Mouse (Mus musculus): ENCODE results near the gene Lgals9. TPM values are rescaled to one million over a fixed set of nuclear protein-coding genes. Genes with fewer than 3 reads are reported as not detected.
"Not testable (repeated sequence)": the region's sequence is repeated elsewhere in the genome, so short reads cannot be mapped to it uniquely, and the experiment has no call there.

Gene Lgals9
- polyA plus RNA-seq, 1 experiment from 2014 or later, result 6.7 TPM

DNA sequence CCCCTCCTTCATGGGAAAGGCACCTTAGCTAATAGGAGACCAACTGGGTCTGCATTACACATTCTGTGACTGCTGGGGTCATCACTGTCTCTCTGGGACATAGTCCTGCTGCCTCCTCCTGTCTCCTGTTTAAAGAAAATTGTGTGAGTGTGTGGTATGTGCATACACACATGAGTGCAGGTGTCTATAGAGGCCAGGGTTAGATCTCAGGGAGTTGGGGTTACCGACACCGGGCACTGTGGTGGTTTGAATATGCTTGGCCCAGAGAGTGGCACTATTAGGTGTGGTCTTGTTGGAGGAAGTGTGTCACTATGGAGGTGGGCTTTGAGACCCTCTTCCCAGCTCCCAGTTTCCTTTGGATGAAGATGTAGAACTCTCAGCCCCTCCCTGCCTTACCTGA lies 27.8 kb upstream of the Lgals9 start:
- Histone ChIP-seq H3K4me1 (ENCODE audit: control insufficient read depth, insufficient read depth, low read length) (no peaks in the 10 kb centered on the region), H3K4me2 (no peak overlapping the region), H3K27me3 (ENCODE audit: control insufficient read depth, insufficient read depth, low read length) (no peaks in the 10 kb centered on the region), H3K4me3 (ENCODE audit: low read depth, low read length) (no peak overlapping the region), H3K27ac (ENCODE audit: low read depth, low read length) (no peak overlapping the region), H3K36me3 (ENCODE audit: control insufficient read depth, insufficient read depth, low read length) (no peaks in the 10 kb centered on the region), H3K9me3 (ENCODE audit: control insufficient read depth, low read length) (no peaks in the 10 kb centered on the region), H3K9ac (ENCODE audit: low read length) (no peak overlapping the region)
- ATAC-seq (ENCODE audit: low FRiP score) (no peak), DNase-seq (ENCODE audit: low spot score, missing footprints) (no peak)
- WGBS, result 96% methylated on average over 2 of the region's 2 CpGs

DNA sequence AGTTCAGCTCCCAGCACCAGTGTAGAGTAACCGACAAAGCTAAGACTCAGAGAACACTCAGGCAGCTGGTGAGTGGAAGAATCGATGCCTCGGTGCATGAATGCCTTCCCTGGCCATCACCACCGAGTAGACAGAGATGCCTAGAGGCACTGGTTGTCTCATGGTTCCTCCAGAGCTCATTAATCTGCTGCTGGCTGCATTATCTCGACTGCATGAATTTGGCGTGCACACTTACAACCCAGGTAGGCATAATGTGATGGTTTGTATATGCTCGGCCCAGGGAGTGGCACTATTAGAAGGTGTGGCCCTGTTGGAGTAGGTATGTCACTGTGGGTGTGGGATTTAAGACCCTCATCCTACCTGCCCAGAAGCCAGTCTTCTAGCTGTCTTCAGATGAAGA lies 24.1 kb upstream of the Lgals9 start:
- no peak overlapping the region for H3K27ac ChIP-seq (ENCODE audit: low read depth, low read length)
- DNase-seq (ENCODE audit: low spot score, missing footprints), result no peak
- 90% methylated on average over 7 of the region's 7 CpGs for WGBS
- no peak overlapping the region for H3K4me3 ChIP-seq (ENCODE audit: low read depth, low read length)
- no peak for ATAC-seq (ENCODE audit: low FRiP score)
- H3K9ac ChIP-seq (ENCODE audit: low read length), result no peak overlapping the region
- H3K9me3 ChIP-seq (ENCODE audit: control insufficient read depth, low read length), result no peaks in the 10 kb centered on the region
- H3K27me3 ChIP-seq (ENCODE audit: control insufficient read depth, insufficient read depth, low read length), result no peaks in the 10 kb centered on the region
- H3K4me1 ChIP-seq (ENCODE audit: control insufficient read depth, insufficient read depth, low read length), result no peaks in the 10 kb centered on the region
- H3K36me3 ChIP-seq (ENCODE audit: control insufficient read depth, insufficient read depth, low read length), result no peaks in the 10 kb centered on the region
- no peak overlapping the region for H3K4me2 ChIP-seq

DNA sequence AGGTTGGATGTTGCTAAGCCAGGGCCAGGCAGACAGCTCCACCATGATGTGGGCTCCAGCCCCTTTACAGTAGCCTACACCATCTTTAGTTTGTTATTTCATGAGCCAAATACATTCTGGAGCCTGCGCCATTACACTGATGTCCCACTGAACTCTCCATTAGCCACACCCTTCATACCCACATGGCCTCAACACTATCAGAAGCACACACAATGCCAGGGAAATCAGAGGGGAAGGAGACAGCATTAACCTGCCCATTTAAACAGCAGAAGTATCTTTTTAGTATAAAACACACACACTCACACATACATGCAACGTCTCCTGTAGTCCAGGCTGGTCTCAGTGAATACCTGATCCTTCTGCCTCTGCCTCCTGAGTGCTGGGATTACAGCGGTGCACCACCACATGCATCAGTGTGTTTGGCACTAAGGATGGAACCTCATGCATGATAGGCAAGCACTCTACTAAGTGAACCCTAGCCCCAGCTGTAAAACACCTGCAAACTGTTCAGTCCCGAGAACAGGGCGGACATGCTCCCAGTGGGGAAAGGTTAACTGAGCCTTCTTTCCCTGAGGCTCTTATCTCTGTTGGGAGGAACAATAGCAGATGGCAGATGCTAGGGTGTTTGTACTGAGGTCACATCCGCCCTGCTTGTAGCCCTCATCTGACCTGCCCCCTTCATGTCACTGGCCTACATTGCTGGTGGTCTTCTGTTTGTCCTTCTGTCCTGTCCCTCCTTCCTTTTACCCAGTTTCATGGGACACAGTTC lies 23.4 kb upstream of the Lgals9 start:
- H3K27me3 ChIP-seq (ENCODE audit: control insufficient read depth, insufficient read depth, low read length), result no peaks in the 10 kb centered on the region
- H3K4me2 ChIP-seq, result no peak overlapping the region
- no peak overlapping the region for H3K27ac ChIP-seq (ENCODE audit: low read depth, low read length)
- no peaks in the 10 kb centered on the region for H3K4me1 ChIP-seq (ENCODE audit: control insufficient read depth, insufficient read depth, low read length)
- H3K4me3 ChIP-seq (ENCODE audit: low read depth, low read length), result no peak overlapping the region
- H3K9me3 ChIP-seq (ENCODE audit: control insufficient read depth, low read length), result no peaks in the 10 kb centered on the region
- H3K36me3 ChIP-seq (ENCODE audit: control insufficient read depth, insufficient read depth, low read length), result no peaks in the 10 kb centered on the region
- ATAC-seq (ENCODE audit: low FRiP score) (no peak), DNase-seq (ENCODE audit: low spot score, missing footprints) (no peak)
- 84% methylated on average over 6 of the region's 6 CpGs for WGBS
- H3K9ac ChIP-seq (ENCODE audit: low read length), result no peak overlapping the region

DNA sequence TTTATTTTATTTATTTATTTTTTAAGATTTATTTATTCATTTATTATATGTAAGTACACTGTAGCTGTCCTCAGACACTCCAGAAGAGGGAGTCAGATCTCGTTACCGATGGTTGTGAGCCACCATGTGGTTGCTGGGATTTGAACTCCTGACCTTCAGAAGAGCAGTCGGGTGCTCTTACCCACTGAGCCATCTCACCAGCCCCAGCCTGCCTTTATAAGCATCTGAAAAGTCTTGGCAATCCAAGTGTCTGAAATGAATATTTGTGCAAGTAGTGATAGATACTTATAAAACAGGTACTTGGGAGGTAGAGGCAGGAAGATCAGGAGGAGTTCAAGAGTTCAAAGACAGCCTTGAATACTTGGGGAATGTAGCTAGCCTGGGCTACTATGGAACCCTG lies 22.6 kb upstream of the Lgals9 start:
- H3K36me3 ChIP-seq (ENCODE audit: control insufficient read depth, insufficient read depth, low read length); H3K4me3 ChIP-seq (ENCODE audit: low read depth, low read length); H3K27me3 ChIP-seq (ENCODE audit: control insufficient read depth, insufficient read depth, low read length); H3K4me2 ChIP-seq; H3K9me3 ChIP-seq (ENCODE audit: control insufficient read depth, low read length); H3K9ac ChIP-seq (ENCODE audit: low read length); ATAC-seq (ENCODE audit: low FRiP score); DNase-seq (ENCODE audit: low spot score, missing footprints); H3K27ac ChIP-seq (ENCODE audit: low read depth, low read length); H3K4me1 ChIP-seq (ENCODE audit: control insufficient read depth, insufficient read depth, low read length): not testable (repeated sequence)
- 79% methylated on average over 3 of the region's 3 CpGs for WGBS

DNA sequence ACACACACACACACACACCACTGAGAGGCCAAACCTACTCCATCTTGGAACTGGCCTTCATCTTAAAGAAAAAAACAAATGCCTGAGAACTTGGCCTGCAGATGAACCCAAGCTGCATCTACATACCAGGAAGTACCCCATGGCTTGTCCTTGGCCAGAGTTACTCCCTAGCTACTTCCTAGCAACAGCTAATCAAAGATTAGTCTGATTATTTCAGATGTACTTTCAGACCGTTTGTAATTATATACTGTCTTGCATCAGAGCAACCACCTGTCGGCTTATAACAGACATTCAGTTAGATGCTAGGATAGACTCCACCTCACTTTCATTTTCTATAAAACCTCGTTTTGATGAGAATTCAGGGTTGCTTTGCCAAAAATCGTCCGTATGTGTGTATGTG lies 21.7 kb upstream of the Lgals9 start:
- H3K4me2 ChIP-seq, result no peak overlapping the region
- no peaks in the 10 kb centered on the region for H3K4me1 ChIP-seq (ENCODE audit: control insufficient read depth, insufficient read depth, low read length)
- WGBS, result 79% methylated on average over 5 of the region's 5 CpGs
- H3K9ac ChIP-seq (ENCODE audit: low read length), result no peak overlapping the region
- DNase-seq (ENCODE audit: low spot score, missing footprints) (no peak), ATAC-seq (ENCODE audit: low FRiP score) (no peak)
- H3K27me3 ChIP-seq (ENCODE audit: control insufficient read depth, insufficient read depth, low read length), result no peaks in the 10 kb centered on the region
- H3K4me3 ChIP-seq (ENCODE audit: low read depth, low read length), result no peak overlapping the region
- no peak overlapping the region for H3K27ac ChIP-seq (ENCODE audit: low read depth, low read length)
- no peaks in the 10 kb centered on the region for H3K36me3 ChIP-seq (ENCODE audit: control insufficient read depth, insufficient read depth, low read length)
- no peaks in the 10 kb centered on the region for H3K9me3 ChIP-seq (ENCODE audit: control insufficient read depth, low read length)

DNA sequence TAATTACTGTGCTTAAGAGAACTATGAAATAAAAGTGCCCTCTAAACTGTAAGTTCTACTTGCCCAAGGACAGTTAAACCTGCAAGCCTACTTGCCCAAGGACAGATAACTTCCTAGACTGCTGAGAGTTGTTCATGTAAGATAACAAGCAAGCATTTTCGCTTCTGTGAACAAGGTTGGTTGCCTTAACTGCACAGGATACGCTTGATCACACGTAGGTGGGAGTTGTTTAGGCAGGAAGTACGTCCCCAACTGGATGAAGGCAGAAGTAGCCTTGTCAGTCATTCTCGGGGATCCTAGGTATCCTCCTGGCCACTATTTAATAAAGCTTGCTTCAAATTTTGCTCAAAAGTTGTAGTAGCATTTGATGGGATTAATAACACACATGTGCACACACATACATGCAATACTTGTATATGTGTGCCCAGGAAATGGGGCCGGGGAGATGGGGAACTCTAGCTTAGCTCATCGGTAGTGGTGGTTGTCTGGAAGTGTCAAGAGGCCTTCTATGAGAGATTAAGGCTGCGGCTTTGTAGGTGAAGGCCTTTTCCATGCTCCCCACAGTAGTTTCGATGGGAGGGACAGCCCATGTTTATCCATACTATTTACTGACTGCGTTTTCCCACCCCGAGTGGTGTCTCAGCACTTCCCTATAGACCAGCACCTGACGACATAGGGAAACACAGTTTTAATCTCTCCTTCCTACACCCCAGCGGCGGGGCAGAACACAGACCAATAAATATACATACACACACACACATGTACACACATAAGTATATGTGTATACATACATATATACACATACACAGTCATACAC lies 21.0 kb upstream of the Lgals9 start:
- no peak overlapping the region for H3K4me3 ChIP-seq (ENCODE audit: low read depth, low read length)
- no peak overlapping the region for H3K27ac ChIP-seq (ENCODE audit: low read depth, low read length)
- ATAC-seq (ENCODE audit: low FRiP score), result no peak

DNA sequence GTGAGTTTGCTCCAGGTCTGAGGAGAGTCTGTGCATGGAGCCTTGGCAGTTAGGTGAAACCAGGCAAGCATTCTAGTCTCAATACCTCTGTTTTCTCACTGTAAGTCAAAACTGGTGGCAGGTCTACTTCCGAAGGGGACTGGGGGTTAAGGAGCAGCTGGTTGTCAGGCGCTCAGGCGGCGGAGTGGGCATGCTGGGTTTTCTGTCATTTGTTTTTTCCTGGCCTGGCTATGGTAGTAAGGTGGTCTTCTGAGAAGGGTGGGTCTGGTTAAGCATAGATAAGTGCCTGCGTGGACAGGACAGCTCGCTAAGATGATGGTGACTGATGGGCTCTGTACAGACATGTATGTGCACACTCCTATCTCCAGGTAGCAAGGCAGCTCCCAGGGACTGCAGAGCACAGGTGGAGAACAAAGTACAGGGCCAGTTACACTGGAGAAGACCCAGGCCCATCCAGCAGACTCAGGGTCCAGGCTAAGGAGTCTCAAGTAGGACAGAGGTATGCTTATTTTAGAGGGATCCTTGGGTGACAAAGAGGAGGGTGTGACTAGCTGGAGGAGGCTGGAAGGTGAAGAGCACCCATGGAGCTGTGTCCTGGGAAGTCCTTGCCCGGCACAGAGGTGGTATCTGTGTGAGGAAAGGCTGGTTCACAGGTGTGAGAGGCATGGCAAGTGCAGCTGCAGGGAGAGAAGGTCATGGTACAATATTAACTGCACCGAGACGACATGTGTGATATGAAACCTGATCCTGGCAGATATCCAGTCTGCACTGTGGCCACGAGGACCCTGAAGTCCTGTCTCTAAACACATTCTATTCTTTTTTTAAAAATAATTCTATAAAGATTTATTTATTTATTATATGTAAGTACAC lies 19.3 kb upstream of the Lgals9 start:
- no peak for ATAC-seq (ENCODE audit: low FRiP score)
- H3K4me2 ChIP-seq, result no peak overlapping the region
- no peak overlapping the region for H3K27ac ChIP-seq (ENCODE audit: low read depth, low read length)
- no peak overlapping the region for H3K9ac ChIP-seq (ENCODE audit: low read length)
- no peaks in the 10 kb centered on the region for H3K36me3 ChIP-seq (ENCODE audit: control insufficient read depth, insufficient read depth, low read length)
- no peaks in the 10 kb centered on the region for H3K4me1 ChIP-seq (ENCODE audit: control insufficient read depth, insufficient read depth, low read length)
- no peak overlapping the region for H3K4me3 ChIP-seq (ENCODE audit: low read depth, low read length)
- H3K9me3 ChIP-seq (ENCODE audit: control insufficient read depth, low read length), result no peaks in the 10 kb centered on the region
- WGBS, result 89% methylated on average over 10 of the region's 10 CpGs
- H3K27me3 ChIP-seq (ENCODE audit: control insufficient read depth, insufficient read depth, low read length), result no peaks in the 10 kb centered on the region
- no peak for DNase-seq (ENCODE audit: low spot score, missing footprints)

More for the DNA sequence above, 21.0 kb upstream of the Lgals9 start:
- DNase-seq (ENCODE audit: low spot score, missing footprints), result no peak
- Histone ChIP-seq H3K4me1 (ENCODE audit: control insufficient read depth, insufficient read depth, low read length) (no peaks in the 10 kb centered on the region), H3K9ac (ENCODE audit: low read length) (no peak overlapping the region), H3K36me3 (ENCODE audit: control insufficient read depth, insufficient read depth, low read length) (no peaks in the 10 kb centered on the region), H3K9me3 (ENCODE audit: control insufficient read depth, low read length) (no peaks in the 10 kb centered on the region), H3K27me3 (ENCODE audit: control insufficient read depth, insufficient read depth, low read length) (no peaks in the 10 kb centered on the region), H3K4me2 (no peak overlapping the region)
- 86% methylated on average over 14 of the region's 14 CpGs for WGBS

DNA sequence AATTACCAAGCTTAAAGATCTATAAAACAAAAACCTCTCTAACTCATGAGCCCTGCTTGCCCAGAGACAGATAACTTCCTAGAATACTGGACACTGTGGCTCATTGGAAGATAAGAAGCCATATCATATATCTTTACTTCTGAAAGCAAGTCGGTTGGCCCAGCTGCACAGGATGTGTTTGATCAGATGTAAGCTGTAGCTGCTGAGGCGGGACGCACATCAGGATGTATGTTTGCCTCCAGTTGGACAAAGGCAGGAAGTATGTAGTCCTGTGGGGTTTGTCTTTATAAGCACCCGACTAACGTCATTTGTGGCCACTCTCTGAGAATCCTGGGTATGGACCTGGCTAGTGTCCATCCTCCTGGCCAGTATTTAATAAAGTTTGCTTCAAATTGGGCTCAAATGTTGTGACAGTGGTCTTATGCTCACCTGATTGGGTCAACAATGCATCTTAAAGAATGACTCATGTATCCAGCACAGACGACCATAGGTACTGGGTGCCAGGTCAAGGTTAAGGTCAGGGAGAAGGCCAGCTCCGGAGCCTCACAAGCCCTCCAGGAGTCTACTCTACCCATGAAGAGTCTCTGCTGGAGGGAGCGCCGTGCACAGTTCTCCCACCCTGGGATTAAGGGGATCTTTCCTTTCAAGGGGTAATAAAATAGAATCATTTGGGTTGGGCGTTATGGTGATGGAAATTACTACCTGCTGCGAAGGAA lies 18.5 kb upstream of the Lgals9 start:
- Histone ChIP-seq H3K4me3 (ENCODE audit: low read depth, low read length) (no peak overlapping the region), H3K36me3 (ENCODE audit: control insufficient read depth, insufficient read depth, low read length) (no peaks in the 10 kb centered on the region), H3K9ac (ENCODE audit: low read length) (no peak overlapping the region), H3K27ac (ENCODE audit: low read depth, low read length) (no peak overlapping the region), H3K27me3 (ENCODE audit: control insufficient read depth, insufficient read depth, low read length) (no peaks in the 10 kb centered on the region), H3K4me1 (ENCODE audit: control insufficient read depth, insufficient read depth, low read length) (no peaks in the 10 kb centered on the region), H3K9me3 (ENCODE audit: control insufficient read depth, low read length) (no peaks in the 10 kb centered on the region), H3K4me2 (no peak overlapping the region)
- 83% methylated on average over 11 of the region's 11 CpGs for WGBS
- ATAC-seq (ENCODE audit: low FRiP score) (no peak), DNase-seq (ENCODE audit: low spot score, missing footprints) (no peak)

Data from midbrain, embryonic 11.5 days (tissue).